Mouse (Mus musculus): ENCODE data around the gene 9930021J03Rik. TPM values are rescaled to one million over a fixed set of nuclear protein-coding genes. Genes with fewer than 3 reads are reported as not detected.

Gene 9930021J03Rik
- total RNA-seq, 2 experiments from 2014 or later: 11.1 to 13.0 TPM

DNA sequence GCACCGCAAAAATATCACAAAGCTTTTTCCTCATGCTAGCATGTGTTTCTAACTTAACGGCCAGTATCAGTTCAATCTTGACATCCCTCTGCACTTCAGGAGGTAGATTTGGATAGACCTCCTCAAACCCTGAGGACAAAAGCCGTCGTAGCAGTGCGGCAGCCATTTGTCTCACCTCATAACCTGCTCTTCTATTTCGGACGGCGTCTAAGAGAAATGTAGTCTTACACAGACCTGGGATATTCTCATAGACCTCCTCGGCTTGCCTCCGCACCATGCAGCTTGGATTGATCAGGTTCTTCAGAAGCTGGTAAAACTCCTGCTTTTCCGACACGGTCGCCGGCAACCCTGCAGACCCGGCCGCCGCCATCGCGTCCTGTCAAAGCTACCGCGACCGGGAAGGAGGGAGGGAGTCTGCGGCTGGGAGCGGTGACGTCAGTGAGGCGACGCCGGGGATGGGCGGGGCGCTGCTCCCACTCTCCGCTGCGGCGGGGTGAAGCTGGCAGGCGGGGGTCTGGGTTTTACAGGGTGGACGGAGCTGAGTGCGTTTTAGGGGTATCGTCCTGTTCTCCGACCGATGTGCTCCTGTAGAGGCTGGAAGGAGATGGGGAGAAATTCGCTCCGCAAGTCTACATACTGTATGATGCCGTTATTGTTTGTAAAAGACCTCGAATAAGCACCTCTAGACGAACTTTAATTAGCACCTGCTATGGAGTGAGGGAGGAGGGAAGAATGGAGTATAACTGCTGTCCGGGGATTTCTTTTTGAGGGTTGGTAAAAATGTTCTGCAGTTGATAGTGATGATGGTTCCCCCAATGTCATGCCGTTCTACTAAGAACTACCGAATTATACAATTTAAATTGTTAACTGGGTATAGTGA lies 7.0 kb upstream of the 9930021J03Rik start, which contains the start of gene Ranbp6:
Ranbp6 (minus strand) TSS at position 394 of the 880 bp plus-strand sequence.
- peak; percentile 93 to 95 for DNase-seq
- intact Hi-C loops (cut with DNase I): loop anchor here (5.0 kb wide), 1 partner anchor 219 kb away; the partner anchor contains the start of gene Uhrf2

DNA sequence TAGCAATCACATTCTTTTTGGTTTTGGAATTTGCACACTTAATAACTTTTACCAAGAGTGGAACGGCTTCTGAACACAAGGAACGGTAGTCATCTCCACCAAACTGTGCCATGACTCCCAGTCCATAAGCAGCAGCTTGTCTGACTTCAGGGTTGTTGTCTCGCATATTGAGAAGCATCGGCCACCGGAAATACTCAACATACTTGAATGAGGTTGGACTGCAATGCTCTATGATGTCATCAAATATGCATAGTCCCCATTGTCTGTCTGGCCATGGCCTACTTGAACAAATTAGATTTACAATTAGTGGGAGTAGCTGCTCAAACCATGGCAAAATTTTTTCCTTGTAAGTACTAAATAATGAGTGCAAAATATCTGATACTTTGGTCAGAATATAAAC lies 4.2 kb upstream of the 9930021J03Rik start:
- no peak for DNase-seq
- intact Hi-C loops (cut with DNase I): loop anchor here (5.0 kb wide), 1 partner anchor 222 kb away; the partner anchor contains the start of gene Uhrf2

DNA sequence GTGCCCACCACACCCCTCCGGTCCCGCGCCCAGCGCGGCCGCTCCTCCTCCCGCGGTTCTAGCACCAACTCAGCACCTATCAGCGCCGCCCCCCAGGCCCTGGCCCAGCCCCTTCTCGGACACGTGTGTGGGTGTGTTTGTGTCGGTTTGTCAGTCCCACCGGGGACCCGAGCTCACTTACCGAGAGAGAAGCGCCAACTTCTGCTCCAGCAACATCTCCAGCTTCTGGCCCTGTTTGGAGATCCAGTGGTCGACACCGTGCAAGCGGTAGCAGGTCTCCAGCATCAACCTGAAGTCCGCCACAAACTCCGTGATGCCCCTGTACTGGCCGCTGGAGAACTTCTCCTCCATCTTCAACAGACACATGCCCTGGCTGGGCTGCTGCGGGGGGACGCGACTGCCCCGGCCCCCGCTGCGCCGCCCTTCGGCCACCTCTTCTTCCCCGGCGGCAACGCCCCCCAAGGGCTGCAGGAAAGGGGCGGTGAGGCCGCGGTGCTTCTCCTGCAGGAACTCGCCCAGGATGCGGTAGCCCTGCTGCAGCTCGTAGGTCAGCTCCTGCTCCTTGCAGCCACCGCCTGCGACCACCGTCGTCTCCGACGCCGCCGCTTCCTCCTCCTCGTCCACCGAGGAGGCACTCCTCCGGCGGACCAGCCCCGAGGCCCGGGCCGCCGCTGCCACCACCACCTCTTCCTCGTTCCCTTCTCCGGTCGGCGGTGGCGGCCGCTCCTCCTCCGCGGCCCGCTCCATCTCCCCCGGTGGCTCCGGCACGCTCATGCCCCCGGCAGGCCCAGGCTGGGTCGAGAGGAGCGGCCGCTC lies 480 bp downstream of the 9930021J03Rik start:
- intact Hi-C loops (cut with DNase I): loop anchor here (10.0 kb wide), 1 partner anchor 451 kb away; no protein-coding TSS in a partner anchor
- DNase-seq: peak; percentile 60 to 66

DNA sequence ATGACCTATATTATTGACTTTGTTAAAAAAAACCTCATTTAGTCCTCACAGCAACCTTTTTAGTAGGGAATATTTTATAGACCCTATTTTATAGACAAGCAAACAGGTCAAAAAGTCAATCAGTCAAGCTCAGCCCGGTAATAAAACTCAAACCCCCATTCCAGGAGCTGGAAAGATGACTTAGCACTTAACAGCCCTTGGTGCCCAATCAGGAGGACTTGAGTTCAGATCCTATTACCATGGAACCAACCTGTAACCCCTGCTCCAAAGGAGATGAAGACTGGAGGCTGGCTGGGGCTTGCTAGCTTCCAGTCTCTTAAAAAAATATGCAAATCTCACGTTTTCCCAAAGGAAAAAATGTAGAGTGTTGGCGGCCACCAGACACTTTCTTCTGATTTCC lies 1.8 kb downstream of the 9930021J03Rik start:
- intact Hi-C loops (cut with DNase I): loop anchor here (10.0 kb wide), 1 partner anchor 449 kb away; no protein-coding TSS in a partner anchor

DNA sequence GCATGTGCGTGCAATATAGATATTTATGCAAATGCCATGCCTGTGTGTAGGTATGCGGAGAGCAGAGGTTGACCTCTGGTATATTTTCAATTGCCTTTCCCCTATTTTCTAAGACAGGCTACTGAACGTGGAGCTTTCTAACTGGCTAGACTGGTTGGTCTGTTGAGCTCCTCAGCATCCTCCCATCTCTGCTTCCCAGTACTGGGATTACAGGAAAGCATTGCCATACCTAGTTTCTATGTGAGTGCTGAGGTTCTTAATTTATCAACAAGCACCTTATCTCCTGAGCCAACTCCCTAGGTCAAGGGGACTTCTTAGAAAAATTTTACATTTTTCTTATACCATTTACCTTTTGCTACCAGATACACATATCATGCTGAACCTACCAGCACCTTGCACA lies 8.4 kb downstream of the 9930021J03Rik start:
- intact Hi-C loops (cut with DNase I): no loop called here
- DNase-seq: no peak

More for the DNA sequence above, 1.8 kb downstream of the 9930021J03Rik start:
- no peak for DNase-seq

DNA sequence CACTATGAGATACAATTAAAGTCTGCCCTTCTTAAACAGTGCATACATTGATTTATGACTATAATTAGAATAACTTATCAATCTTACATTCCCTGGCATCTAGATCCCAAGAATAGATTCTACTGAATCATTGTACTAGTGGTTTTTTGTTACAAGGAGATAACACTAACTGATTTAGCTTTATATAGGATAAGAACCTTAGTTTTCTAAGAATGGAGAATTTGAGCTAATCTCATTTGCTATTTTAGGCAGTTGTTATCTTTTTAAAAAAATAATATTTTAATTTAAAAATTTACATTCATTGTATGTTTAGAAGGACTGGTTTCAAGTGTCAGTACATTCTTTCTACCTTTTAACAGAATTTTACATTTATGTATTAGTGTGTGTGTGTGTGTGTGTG lies 17.8 kb downstream of the 9930021J03Rik start:
- intact Hi-C loops (cut with DNase I): no loop called here
- DNase-seq: no peak

DNA sequence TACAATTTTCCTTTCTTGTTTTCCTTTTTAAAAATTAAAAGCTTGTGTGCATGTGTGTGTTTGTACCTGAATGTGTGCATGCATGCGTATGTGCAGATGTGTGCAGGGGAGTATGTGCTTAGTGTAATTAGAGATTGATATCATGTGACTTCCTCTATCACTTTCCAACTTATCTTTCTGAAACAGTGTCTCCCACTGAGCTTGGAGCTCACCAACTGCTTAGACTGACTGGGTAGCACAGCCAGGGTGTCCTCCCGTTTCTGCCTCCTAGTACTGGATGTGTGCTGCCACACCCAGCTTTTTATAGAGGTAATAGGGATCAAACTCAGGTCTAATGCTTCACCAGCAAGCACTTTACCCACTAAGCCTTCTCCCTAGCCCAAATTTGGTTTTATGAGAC lies 22.9 kb downstream of the 9930021J03Rik start:
- DNase-seq: no peak
- intact Hi-C loops (cut with DNase I): no loop called here

DNA sequence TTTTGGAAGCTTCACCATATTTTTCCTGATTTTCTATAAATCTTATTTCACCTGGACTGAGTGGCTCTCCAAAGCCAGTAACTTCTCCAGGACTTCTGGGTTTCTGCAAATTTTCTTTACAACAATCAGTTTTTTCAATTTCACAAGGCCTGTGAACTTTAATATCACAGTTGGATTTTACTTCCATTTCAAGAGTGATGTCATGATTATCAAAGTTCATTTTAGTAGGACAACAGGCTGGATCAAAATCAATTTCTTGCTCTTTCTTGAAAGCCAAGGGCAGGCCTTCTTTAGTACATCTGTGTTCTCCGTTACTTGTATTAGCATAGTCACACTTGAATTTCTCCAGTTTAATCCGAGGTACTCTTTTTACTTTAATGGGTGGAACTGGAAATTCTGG lies 51.9 kb downstream of the 9930021J03Rik start:
- intact Hi-C loops (cut with DNase I): no loop called here
- DNase-seq: no peak

DNA sequence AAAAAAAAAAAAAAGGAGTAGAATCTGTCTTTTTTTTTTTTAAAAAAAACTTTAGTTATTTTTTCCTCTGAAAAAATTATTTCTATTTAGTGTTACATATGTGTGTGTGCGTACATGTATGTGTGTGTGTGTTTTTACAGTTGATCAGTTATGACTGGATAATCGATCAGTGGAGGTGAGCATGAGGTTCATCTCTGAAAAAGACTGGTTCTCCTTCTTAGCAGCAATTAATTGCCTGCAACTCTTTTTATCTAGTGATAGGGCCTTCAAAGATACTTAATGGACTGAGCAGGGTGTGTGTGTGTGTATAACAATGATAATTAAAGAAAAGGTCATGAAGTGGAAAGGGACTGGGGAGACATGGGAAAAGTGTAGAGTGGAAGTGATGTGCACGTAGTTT lies 54.8 kb downstream of the 9930021J03Rik start:
- DNase-seq: no peak
- intact Hi-C loops (cut with DNase I): no loop called here

DNA sequence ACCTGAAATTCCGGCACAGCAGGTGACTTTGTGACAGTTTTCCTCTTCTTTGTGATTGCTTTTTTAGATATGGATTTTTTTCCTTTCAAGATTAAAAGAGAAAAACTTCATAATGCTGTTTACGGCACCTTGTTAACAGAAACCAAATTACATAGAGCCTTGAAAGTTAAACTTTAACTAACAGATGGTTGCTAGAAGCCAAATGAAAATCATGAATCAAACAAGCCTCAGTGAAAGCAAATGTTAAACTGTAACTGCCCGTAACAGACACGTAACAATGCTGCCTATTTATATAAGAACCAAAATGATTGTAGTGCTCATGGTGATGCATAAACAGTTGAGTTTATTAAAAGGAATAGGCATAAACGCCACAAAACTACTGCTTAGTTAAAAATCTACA lies 62.3 kb downstream of the 9930021J03Rik start:
- DNase-seq: no peak
- intact Hi-C loops (cut with DNase I): no loop called here

DNA sequence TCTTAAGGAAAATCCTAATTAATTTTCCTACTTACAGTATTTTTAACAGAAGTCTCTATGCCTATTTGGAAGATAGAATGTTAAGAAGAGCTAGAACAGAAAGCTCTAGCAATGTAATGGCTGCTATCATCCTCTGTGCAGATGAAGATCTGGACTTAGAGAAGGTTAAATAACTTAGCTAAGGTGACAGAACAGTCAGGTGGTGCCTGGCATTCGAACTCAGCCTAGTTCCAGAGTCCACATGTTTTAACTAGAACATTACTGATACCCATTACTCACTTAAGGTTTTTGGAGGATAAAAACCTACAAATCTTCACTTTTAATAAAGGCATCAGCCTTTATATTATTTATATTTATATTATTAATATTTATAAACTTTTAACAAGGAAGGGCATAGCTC lies 65.1 kb downstream of the 9930021J03Rik start:
- DNase-seq: no peak
- intact Hi-C loops (cut with DNase I): no loop called here

DNA sequence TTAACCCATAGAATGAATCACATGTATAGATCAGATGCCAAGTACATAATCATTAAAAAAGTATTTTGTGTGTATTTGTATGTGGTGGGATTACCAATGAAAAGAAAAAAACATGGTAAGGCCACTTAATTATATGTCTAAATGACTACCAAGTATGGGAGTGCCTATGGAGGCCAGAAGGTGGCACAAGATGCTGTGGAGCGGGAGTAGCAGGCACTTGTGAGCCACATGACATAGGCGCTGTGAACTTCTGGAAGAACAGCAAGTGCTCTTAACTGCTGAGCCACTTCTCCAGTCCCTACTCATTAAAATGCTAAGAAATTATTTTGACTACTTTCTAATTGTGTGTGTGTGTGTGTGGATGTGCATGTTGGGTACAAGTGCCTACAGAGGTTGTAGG lies 66.2 kb downstream of the 9930021J03Rik start:
- no peak for DNase-seq
- intact Hi-C loops (cut with DNase I): no loop called here

DNA sequence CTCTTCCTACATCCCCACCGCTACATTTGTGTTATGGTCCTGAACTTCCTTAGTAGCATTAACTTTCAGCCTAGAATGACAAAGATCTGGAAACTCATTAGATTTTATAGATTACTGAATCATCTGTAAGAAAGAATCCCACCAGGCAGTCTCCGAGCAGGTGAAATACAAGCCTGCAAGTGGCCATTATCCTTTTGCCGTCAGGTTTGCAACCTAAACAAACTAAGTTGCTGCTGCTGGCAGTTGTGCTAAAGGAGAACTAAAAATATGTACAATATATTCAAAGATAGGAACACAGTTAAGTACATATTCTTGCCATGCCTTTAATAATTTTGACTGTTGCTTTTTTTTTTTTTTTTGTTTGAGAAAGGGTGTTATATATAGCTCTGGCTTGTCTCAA lies 70.4 kb downstream of the 9930021J03Rik start:
- intact Hi-C loops (cut with DNase I): no loop called here

DNA sequence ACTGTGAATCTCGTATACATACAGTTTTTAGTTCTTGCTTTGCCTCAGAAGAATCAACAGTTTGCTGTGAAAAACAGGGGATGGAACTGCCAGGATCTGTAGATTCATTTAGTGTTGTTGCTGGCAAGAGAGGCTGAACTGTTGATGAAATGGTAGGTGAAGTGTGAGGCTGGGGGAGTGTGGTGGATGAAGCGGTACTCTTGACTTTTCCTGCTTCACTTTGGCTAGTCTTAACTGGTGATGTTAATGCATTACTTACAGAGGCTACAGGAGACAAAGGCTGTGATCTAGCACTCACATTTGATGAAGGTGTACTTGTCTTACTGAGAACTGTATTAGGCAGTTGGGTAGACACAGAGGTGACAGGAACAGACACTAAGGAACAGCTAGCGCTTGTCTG lies 87.3 kb downstream of the 9930021J03Rik start:
- no peak for DNase-seq
- intact Hi-C loops (cut with DNase I): no loop called here

More for the DNA sequence above, 70.4 kb downstream of the 9930021J03Rik start:
- DNase-seq: no peak

DNA sequence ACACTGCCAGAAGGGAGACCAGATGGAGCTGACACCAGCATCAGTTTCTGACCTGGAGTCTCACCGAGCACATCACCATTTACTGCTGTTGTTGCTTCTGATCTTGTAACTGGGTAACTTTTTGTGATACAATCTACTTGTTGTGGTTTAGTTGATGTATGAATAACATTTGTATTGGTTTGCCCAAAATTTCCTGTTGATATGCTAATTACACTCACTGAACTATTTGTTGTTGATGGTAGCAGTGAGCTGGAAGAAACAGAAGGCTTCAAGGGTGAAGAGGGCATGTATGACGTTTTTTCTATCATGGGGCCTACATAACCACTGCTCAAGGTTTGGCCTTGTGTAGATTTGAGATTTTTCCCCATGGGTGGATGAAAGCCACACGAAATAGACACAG lies 87.9 kb downstream of the 9930021J03Rik start:
- DNase-seq: no peak
- intact Hi-C loops (cut with DNase I): no loop called here

DNA sequence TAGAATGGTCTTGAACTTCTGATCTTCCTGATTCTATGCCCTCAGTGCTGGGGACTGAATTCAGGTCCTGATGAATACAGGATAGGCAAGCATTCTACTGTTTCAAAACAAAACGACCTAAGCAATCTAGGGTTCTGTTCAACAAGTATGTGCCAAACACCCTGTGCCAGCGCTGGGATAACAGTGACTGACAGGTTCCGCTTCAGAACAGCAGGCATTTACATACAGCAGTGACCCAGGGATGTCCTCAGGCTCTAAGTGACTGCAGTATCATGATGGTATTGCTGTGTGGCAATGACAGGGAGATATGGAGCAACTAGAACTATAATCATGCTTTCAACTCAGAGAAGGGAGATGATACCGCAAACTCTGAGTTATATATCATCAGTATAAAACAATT lies 92.3 kb downstream of the 9930021J03Rik start:
- DNase-seq: no peak
- intact Hi-C loops (cut with DNase I): no loop called here

DNA sequence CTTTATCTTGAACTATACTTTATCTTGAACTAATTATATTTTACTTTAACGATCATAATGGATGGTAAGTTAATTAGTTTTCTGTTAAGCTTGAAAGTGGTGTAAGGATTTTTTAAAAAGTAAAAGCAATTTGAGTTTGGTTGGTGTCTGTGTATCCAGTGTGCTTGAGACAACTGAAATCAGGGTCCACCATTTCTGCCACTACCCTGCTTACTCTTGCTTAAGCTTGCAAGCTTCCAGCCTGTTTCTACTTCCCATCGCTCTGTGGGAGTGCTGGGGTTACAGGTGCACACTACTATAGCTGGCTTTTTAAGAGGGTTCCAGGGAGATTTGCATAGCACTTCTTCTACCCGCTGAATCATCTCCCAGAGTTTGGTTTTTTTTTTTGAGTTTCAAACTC lies 96.3 kb downstream of the 9930021J03Rik start:
- intact Hi-C loops (cut with DNase I): no loop called here
- DNase-seq: no peak

DNA sequence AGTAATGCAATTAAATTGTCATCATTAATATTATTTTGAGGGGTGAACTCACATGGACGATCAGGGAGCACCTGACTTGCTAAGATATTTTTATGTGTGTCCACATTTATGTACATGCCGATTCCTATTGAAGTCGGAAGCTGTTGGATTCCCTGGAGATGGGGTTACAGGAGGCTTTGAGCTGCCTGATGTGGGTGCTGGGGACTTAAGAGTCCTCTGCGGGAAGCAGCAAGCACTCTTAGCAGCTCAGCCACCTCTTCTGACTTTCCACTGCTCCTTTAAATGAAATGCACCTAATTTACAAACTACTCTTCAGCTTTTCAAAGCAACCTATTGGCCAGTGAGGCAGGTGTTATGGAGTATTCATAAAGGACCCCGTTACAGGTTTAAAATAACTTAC lies 97.3 kb downstream of the 9930021J03Rik start:
- no peak for DNase-seq
- intact Hi-C loops (cut with DNase I): no loop called here

DNA sequence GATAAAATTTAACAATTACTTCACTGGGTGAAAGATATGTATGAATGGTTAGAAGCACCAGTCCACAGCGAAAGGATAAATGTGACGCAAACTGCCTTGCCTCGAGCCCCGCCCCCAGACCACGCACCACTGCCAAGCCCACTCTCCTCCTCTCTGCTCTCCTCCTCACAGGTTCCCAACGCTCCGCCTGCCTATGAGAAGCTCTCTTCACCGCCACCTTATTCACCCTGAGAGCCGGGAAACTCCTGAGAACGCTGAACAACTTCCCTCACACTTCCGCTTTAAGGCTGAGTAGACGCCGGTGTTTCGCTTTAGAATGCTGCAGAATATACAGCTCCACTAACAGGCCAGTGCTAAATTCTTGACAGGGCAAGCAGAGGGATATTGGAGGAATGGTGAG lies 97.8 kb downstream of the 9930021J03Rik start:
- intact Hi-C loops (cut with DNase I): no loop called here
- no peak for DNase-seq

DNA sequence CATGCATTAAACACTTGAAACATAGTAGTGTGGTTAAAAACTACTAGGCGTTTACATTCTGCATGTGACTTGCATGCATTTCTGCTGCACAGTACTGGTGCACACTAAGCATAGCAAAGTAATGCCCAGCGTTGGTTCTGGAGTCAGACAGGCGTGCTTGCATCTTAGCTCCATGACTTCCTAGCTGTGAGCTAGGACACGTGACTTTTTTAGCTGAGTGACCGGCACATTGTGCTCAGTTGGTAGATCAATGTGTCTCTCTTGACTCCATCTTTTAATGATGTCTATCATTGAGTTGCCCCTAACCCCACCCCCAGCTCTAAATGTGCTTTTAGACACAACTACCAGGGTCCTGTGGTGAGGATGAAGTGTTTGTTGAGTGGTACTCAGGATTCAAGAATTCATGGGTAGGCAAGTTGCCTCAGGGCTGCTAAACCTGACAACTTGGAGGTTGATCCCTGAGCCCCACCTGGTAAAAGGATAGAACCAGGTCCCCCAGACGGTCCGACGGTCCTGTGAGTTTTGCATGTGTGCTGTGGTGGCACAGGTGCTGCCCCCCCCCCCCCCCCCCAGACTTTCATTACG lies 98.4 kb downstream of the 9930021J03Rik start:
- intact Hi-C loops (cut with DNase I): no loop called here
- no peak for DNase-seq

DNA sequence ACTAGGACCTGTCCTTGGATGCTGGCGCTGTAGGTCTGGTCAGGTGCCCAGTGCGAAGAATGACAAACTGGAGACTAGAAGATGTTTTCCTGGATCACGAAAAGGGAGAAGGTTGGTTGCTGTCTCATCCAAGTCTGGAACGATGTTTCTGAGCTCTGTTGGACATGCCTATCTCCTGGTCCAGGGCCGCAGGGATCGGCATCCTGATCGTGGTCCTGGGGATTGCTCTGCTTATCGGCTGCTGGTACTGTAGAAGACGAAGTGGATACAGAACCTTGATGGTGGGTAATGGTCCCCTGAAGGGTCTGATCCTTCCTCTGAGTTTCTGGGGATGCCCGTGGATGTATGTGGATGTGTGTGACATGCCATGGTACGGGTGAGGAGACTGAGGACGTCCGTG lies 101.4 kb downstream of the 9930021J03Rik start:
- intact Hi-C loops (cut with DNase I): no loop called here
- no peak for DNase-seq

Measured in heart, postnatal 36 days (tissue).